Mouse (Mus musculus) limb, embryonic 15.5 days (tissue): ENCODE measurements at regions not wholly inside any gene's neighbourhood (a gene's known extent, or its start where the extent isn't known, plus 50 kb on each side); places are given as distances from the start of the nearest gene placed in this dataset.
"Not testable (repeated sequence)": the region's sequence is repeated elsewhere in the genome, so short reads cannot be mapped to it uniquely, and the experiment has no call there.

Source experiments
- ATAC-seq: fragments of 200-750 bp; cut with Nextera tagmentation; 2 replicates; pipeline ENCODE4 v1.8.0; 2017; ENCODE audit warnings: low read depth, moderate TSS enrichment; ENCODE audit not compliant: insufficient number of reproducible peaks, low FRiP score, low TSS enrichment
- H3K27ac ChIP-seq: fragments of 300-500 bp; sonication (generic); 2 replicates; pipeline ENCODE4 v1.5.1; 2015; ENCODE audit warnings: moderate library complexity, mild to moderate bottlenecking, inconsistent platforms
- H3K27me3 ChIP-seq: fragments of 300-500 bp; sonication (generic); 2 replicates; pipeline ENCODE4 v1.6.1; 2015; ENCODE audit warnings: inconsistent platforms
- H3K36me3 ChIP-seq: fragments of 300-500 bp; sonication (generic); 2 replicates; pipeline ENCODE4 v1.6.1; 2015; ENCODE audit warnings: inconsistent platforms
- H3K4me1 ChIP-seq: fragments of 300-500 bp; sonication (generic); 2 replicates; pipeline ENCODE4 v1.6.1; 2015; ENCODE audit warnings: inconsistent platforms
- H3K4me2 ChIP-seq: fragments of 300-500 bp; sonication (generic); 2 replicates; pipeline ENCODE4 v1.6.1; 2015; ENCODE audit warnings: mild to moderate bottlenecking, inconsistent platforms
- H3K4me3 ChIP-seq: fragments of 300-500 bp; sonication (generic); 2 replicates; pipeline ENCODE4 v1.5.1; 2015; ENCODE audit warnings: mild to moderate bottlenecking, inconsistent platforms
- H3K9ac ChIP-seq: fragments of 300-500 bp; sonication (generic); 2 replicates; pipeline ENCODE4 v1.6.1; 2015; ENCODE audit warnings: inconsistent platforms
- H3K9me3 ChIP-seq: fragments of 300-500 bp; sonication (generic); 2 replicates; pipeline ENCODE4 v1.6.1; 2016; ENCODE audit warnings: inconsistent platforms
- WGBS: fragments of 180-500 bp; shearing (Covaris S2); methylation state at CpG from one replicate; pipeline ENCODE4 v1.1.7; 2015; 5-methylcytosine and 5-hydroxymethylcytosine counted together

DNA sequence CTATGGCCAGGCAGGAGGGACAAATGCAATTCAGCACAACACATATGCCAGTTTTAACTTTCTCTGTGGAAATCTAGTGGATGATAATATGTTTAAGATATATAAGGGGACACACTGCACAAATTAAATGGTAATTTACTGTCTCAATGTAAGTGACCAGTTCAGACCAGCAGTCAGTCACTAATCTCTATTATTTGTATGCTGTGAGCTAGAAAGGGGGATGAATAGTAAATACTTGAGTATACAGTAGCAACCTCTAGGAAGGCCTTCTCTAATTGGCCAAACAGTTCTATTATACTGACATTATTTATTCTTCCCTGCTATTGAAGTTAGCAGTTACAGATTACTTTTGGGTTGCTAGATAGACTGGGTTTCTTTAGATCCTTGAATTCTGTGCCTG, 391.2 kb downstream of the Fign start:
- Histone ChIP-seq H3K27ac (no peak overlapping the region), H3K36me3 (no peaks in the 10 kb centered on the region), H3K9me3 (no peaks in the 10 kb centered on the region), H3K4me2 (no peak overlapping the region), H3K9ac (no peak overlapping the region), H3K4me3 (no peak overlapping the region), H3K4me1 (0 out of 2 replicates have a peak, but pooled peaks cover 6% of the 10 kb centered on the region), H3K27me3 (no peaks in the 10 kb centered on the region)
- ATAC-seq, result no peak

GRCm38 (mm10) chr2:63706183-63706582, 391.7 kb downstream of the Fign start:
- Histone ChIP-seq H3K27me3 (no peaks in the 10 kb centered on the region), H3K4me2 (no peak overlapping the region), H3K9me3 (no peaks in the 10 kb centered on the region), H3K27ac (no peak overlapping the region), H3K4me3 (no peak overlapping the region), H3K4me1 (0 out of 2 replicates have a peak, but pooled peaks cover 6% of the 10 kb centered on the region), H3K36me3 (no peaks in the 10 kb centered on the region), H3K9ac (no peak overlapping the region)
- 59% methylated on average over 3 of the region's 3 CpGs for WGBS
- no peak for ATAC-seq

- peak overlapping the region; percentile 38 for H3K4me3 ChIP-seq
- 0 out of 2 replicates have a peak, but pooled peaks cover 6% of the 10 kb centered on the region for H3K4me1 ChIP-seq
- ATAC-seq, result peak; percentile 84
- H3K9ac ChIP-seq, result no peak overlapping the region
- peak overlapping the region; percentile 74 for H3K4me2 ChIP-seq
- no peaks in the 10 kb centered on the region for H3K9me3 ChIP-seq
- no peaks in the 10 kb centered on the region for H3K36me3 ChIP-seq
- 0 out of 2 replicates have a peak overlapping the region, but pooled peaks have one; percentile 3 for H3K27ac ChIP-seq
- no peaks in the 10 kb centered on the region for H3K27me3 ChIP-seq
- WGBS, result under 1% methylated on average over 22 of the region's 22 CpGs
Observed at GRCm38 (mm10) chr2:63702333-63703096, 395.3 kb downstream of the Fign start.

DNA sequence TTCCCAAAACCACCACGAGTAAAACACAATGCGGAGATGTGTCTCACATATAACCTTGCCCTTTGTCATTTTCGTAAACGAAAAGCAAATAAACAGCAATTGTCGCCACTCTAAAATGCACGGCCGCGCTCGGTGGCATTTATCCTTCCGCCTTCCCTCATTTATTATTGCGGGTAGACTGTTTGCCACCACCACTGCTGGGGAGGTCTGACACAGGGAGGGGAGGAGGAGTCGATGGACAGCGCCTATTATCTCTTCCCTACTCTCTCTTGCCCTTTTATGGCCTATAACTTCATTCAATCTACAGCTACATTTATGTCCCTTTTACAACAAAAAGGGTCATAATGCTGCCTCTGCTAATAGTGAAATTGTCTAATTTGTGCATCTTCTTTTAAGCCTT, 396.0 kb downstream of the Fign start:
- 0 out of 2 replicates have a peak, but pooled peaks cover 6% of the 10 kb centered on the region for H3K4me1 ChIP-seq
- H3K9me3 ChIP-seq, result no peaks in the 10 kb centered on the region
- H3K4me3 ChIP-seq, result peak overlapping the region; percentile 38; the same call in 1 of the 2 replicates
- no peaks in the 10 kb centered on the region for H3K27me3 ChIP-seq
- H3K27ac ChIP-seq, result no peak overlapping the region
- 45% methylated on average over 13 of the region's 13 CpGs for WGBS
- no peak for ATAC-seq
- H3K4me2 ChIP-seq, result peak overlapping the region; percentile 74; the same call in 1 of the 2 replicates
- no peak overlapping the region for H3K9ac ChIP-seq
- H3K36me3 ChIP-seq, result no peaks in the 10 kb centered on the region

- Histone ChIP-seq H3K4me3 (no peak overlapping the region), H3K27ac (no peak overlapping the region), H3K4me1 (0 out of 2 replicates have a peak, but pooled peaks cover 6% of the 10 kb centered on the region), H3K27me3 (no peaks in the 10 kb centered on the region), H3K9ac (no peak overlapping the region), H3K36me3 (no peaks in the 10 kb centered on the region), H3K4me2 (no peak overlapping the region), H3K9me3 (no peaks in the 10 kb centered on the region)
- ATAC-seq, result no peak
- 19% methylated on average over 3 of the region's 3 CpGs for WGBS
Observed at GRCm38 (mm10) chr2:63700255-63700654, 397.6 kb downstream of the Fign start.

DNA sequence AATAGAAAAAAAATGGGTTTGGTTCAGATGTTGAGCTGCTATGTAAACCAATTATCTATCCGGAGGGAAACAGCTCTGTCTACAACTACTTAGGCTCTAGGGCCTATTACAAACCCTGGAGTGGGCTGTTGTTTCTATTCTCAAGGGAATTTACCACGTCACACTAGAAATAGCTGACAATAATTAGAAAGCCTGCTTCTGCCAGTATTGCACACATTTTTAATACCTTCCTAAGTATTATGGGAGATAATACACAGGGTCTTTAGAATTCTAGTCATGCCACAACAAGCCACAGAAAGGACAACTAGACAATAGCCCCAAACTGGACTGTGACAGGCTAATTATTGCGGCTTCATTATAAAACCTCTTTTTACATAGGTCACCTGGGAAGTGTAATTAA, 428.1 kb downstream of the Fign start:
- H3K36me3 ChIP-seq, result no peaks in the 10 kb centered on the region
- no peak for ATAC-seq
- no peaks in the 10 kb centered on the region for H3K9me3 ChIP-seq
- no peak overlapping the region for H3K4me2 ChIP-seq
- no peaks in the 10 kb centered on the region for H3K4me1 ChIP-seq
- no peak overlapping the region for H3K27ac ChIP-seq
- H3K4me3 ChIP-seq, result no peak overlapping the region
- no peak overlapping the region for H3K9ac ChIP-seq
- no peaks in the 10 kb centered on the region for H3K27me3 ChIP-seq
- WGBS, result 51% methylated on average over 3 of the region's 3 CpGs

DNA sequence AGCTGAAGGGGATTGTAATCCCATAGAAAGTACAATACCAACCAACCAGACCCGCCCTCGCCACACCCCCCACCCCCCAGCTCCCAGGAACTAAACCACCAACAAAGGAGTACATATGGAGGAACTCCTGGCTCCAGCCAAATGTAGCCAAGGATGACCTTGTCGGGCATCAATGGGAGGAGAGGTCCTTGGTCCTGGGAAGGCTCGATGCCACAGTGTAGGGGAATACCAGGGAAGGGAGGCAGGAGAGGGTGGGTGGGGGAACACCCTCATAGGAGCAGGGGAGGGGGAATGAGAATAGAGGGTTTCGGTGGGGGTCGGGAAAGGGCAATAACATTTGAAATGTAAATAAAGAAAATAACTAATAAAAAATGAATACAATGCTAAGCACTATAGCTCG, 429.1 kb downstream of the Fign start:
- WGBS, result 76% methylated on average over 7 of the region's 7 CpGs
- Histone ChIP-seq H3K27me3 (no peaks in the 10 kb centered on the region), H3K9me3 (no peaks in the 10 kb centered on the region), H3K4me2 (no peak overlapping the region), H3K4me3 (no peak overlapping the region), H3K27ac (no peak overlapping the region), H3K9ac (no peak overlapping the region), H3K4me1 (no peaks in the 10 kb centered on the region), H3K36me3 (no peaks in the 10 kb centered on the region)
- no peak for ATAC-seq

GRCm38 (mm10) chr2:63659947-63660346, 437.9 kb downstream of the Fign start:
- H3K27me3 ChIP-seq, H3K4me3 ChIP-seq, H3K4me2 ChIP-seq, H3K27ac ChIP-seq, H3K9me3 ChIP-seq, H3K4me1 ChIP-seq, ATAC-seq, H3K36me3 ChIP-seq, H3K9ac ChIP-seq: not testable (repeated sequence)
- WGBS, result 82% methylated on average over 2 of the region's 2 CpGs
